In the genomic region with DNA sequence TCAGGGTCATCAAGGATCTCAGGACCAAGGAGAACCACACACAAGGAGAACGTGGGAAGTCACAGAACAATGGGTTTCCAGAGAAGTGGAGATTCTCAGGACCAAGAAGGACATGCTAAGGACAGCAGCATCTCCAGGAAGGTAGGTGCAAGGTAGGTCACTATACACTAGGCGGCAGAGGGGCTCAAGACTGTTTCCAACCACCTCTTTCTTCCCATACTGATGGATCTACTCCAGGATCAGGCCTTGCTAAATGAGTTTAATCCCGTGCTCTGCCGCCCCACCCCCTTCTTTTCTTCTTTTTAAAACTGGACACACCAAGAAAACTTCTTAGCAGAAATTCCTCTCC, we compare ENCODE assay signal across 9 mouse cellular contexts. TPM values are rescaled to one million over a fixed set of nuclear protein-coding genes. Genes with fewer than 3 reads are reported as not detected.
DNase-seq lines count a peak whose midpoint lies in the region; ATAC-seq and TF ChIP-seq lines count a peak whose summit lies in the region.
"Had no signal": no experiment of that assay in that cellular context is flagged by ENCODE, and none has a peak within 500 bp of the region (broad histone marks: within the 10 kb centered on the region; RNA-seq: fewer than 3 reads in every experiment).

No protein-coding gene starts in this region.

- peaks cover 62% of the 10 kb centered on the region for H3K27me3 ChIP-seq in E14TG2a.4 (ENCODE audit: insufficient read depth, low read length)
- H3K27me3 ChIP-seq in forebrain, embryonic 15.5 days: peaks cover 7% of the 10 kb centered on the region; the same call in 1 of the 2 replicates
- peaks cover 19% of the 10 kb centered on the region for H3K27me3 ChIP-seq in liver, postnatal 0 days (ENCODE audit: insufficient read depth, low read length)

- 8% methylated on average over 4 of the region's 4 CpGs for WGBS in forebrain, embryonic 15.5 days
- 20% methylated on average over 4 of the region's 4 CpGs for WGBS in liver, postnatal 0 days (ENCODE audit: insufficient replicate concordance)

- H3K4me1 ChIP-seq in E14TG2a.4 (replicated peaks; ENCODE audit: low read depth, low read length): peaks cover 10% of the 10 kb centered on the region; the same call in 1 of the 2 replicates
- H3K4me1 ChIP-seq in forebrain, embryonic 15.5 days: peaks cover 8% of the 10 kb centered on the region; the same call in 1 of the 2 replicates
- peaks cover 5% of the 10 kb centered on the region for H3K4me1 ChIP-seq in liver, postnatal 0 days (ENCODE audit: insufficient read depth)

- no peak overlapping the region for H3K27ac ChIP-seq in forebrain, embryonic 15.5 days (replicated peaks)
- H3K27ac ChIP-seq in liver, postnatal 0 days (ENCODE audit: low read depth): no peak overlapping the region

- no peak for TF ChIP-seq EP300 in liver, postnatal 0 days (IDR thresholded peaks at IDR 0.05; ENCODE audit: low read depth)

- no peak overlapping the region; the same call in 1 of the 2 replicates for H3K9ac ChIP-seq in forebrain, embryonic 15.5 days (replicated peaks)
- H3K9ac ChIP-seq in liver, postnatal 0 days (replicated peaks): peak overlapping the region; percentile 59

- H3K4me3 ChIP-seq in E14TG2a.4 (replicated peaks; ENCODE audit: low read length): peak overlapping the region; percentile 76
- peak overlapping the region; percentile 45 for H3K4me3 ChIP-seq in forebrain, embryonic 15.5 days
- peak overlapping the region; percentile 42; the same call in 1 of the 2 replicates for H3K4me3 ChIP-seq in liver, postnatal 0 days (ENCODE audit: low read depth, low read length)

- peak overlapping the region; percentile 86 for H3K4me2 ChIP-seq in forebrain, embryonic 15.5 days (replicated peaks)
- H3K4me2 ChIP-seq in liver, postnatal 0 days (ENCODE audit: low read depth, low read length): peak overlapping the region; percentile 83

- no peaks in the 10 kb centered on the region for H3K9me3 ChIP-seq in E14TG2a.4 (ENCODE audit: low read length)
- H3K9me3 ChIP-seq in forebrain, embryonic 15.5 days: no peaks in the 10 kb centered on the region
- peaks cover 7% of the 10 kb centered on the region for H3K9me3 ChIP-seq in liver, postnatal 0 days (ENCODE audit: low read length)

- peak; percentile 48 for DNase-seq in embryo, embryonic 10 days (ENCODE audit: low spot score)
- no peak for DNase-seq in embryo, embryonic 10.5 days (ENCODE audit: low spot score)
- no peak for DNase-seq in liver, postnatal 0 days
- DNase-seq in adrenal gland, postnatal 25 days: no peak
- DNase-seq in ovary, postnatal 14 days (ENCODE audit: low spot score): no peak
- no peak for DNase-seq in gastrocnemius, adult 18-20 months (ENCODE audit: low spot score)

- no peak for ATAC-seq in forebrain, embryonic 15.5 days (replicated peaks)
- ATAC-seq in liver, postnatal 0 days: peak; percentile 59

- H3K36me3 ChIP-seq in E14TG2a.4 (ENCODE audit: insufficient read depth, low read length): no peaks in the 10 kb centered on the region
- H3K36me3 ChIP-seq in forebrain, embryonic 15.5 days: no peaks in the 10 kb centered on the region
- no peaks in the 10 kb centered on the region for H3K36me3 ChIP-seq in liver, postnatal 0 days (replicated peaks; ENCODE audit: insufficient read depth, low read length)

- TF ChIP-seq CTCF in E14TG2a.4 (conservative IDR thresholded peaks at IDR 0.05; ENCODE audit: low read length): no peak
- TF ChIP-seq CTCF in liver, postnatal 0 days (IDR thresholded peaks at IDR 0.05; ENCODE audit: low read depth): no peak

RNA-seq across cellular contexts. Expression of gene Pkdrej, which starts 0.5 kb away (rescaled TPM):
- polyA plus RNA-seq in forebrain, embryonic 15.5 days (2015; fragmentation: Nextera tagmentation; extraction: Ambion mirVana): 0.04 and 0.06 TPM in 2 replicates
- 0.02 TPM in 1 of 2 replicates, not detected in the other for polyA plus RNA-seq in liver, postnatal 0 days (2015; fragmentation: Nextera tagmentation; extraction: Ambion mirVana)
- 0.19 and 0.43 TPM in 2 replicates for total RNA-seq in adrenal gland, postnatal 25 days (2021)
- total RNA-seq in gastrocnemius, adult 18-20 months (2021): under 1 TPM; 0.68 to 0.69 TPM
- polyA plus RNA-seq: C2C12 had no signal

RNA-seq across cellular contexts. Expression of gene Ttc38, which starts 10.1 kb away (rescaled TPM):
- polyA plus RNA-seq in forebrain, embryonic 15.5 days (2015; fragmentation: Nextera tagmentation; extraction: Ambion mirVana): 2.9 and 3.6 TPM in 2 replicates
- polyA plus RNA-seq in liver, postnatal 0 days (2015; fragmentation: Nextera tagmentation; extraction: Ambion mirVana): 16.2 and 17.6 TPM in 2 replicates
- total RNA-seq in adrenal gland, postnatal 25 days (2021): 13.5 and 23.4 TPM in 2 replicates
- total RNA-seq in gastrocnemius, adult 18-20 months (2021): 1 to 10 TPM; 4.6 to 5.3 TPM

RNA-seq across cellular contexts. Expression of gene Cdpf1, which starts 10.5 kb away (rescaled TPM):
- 22.8 and 24.3 TPM in 2 replicates for polyA plus RNA-seq in forebrain, embryonic 15.5 days (2015; fragmentation: Nextera tagmentation; extraction: Ambion mirVana)
- polyA plus RNA-seq in liver, postnatal 0 days (2015; fragmentation: Nextera tagmentation; extraction: Ambion mirVana): 12.9 and 14.1 TPM in 2 replicates
- 23.9 and 32.4 TPM in 2 replicates for total RNA-seq in adrenal gland, postnatal 25 days (2021)
- 10 to 100 TPM; 51.8 to 60.2 TPM for total RNA-seq in gastrocnemius, adult 18-20 months (2021)

RNA-seq across cellular contexts. Expression of gene Gtse1, which starts 37.6 kb away (rescaled TPM):
- 14.6 and 15.7 TPM in 2 replicates for polyA plus RNA-seq in forebrain, embryonic 15.5 days (2015; fragmentation: Nextera tagmentation; extraction: Ambion mirVana)
- 8.2 and 8.9 TPM in 2 replicates for polyA plus RNA-seq in liver, postnatal 0 days (2015; fragmentation: Nextera tagmentation; extraction: Ambion mirVana)
- total RNA-seq in adrenal gland, postnatal 25 days (2021): 2.3 and 3.8 TPM in 2 replicates
- under 1 TPM; 0.07 to 0.09 TPM for total RNA-seq in gastrocnemius, adult 18-20 months (2021)

RNA-seq across cellular contexts. Expression of gene Trmu, which starts 57.1 kb away (rescaled TPM):
- polyA plus RNA-seq in forebrain, embryonic 15.5 days (2015; fragmentation: Nextera tagmentation; extraction: Ambion mirVana): 51.6 and 54.0 TPM in 2 replicates
- 13.9 and 15.3 TPM in 2 replicates for polyA plus RNA-seq in liver, postnatal 0 days (2015; fragmentation: Nextera tagmentation; extraction: Ambion mirVana)
- 31.0 and 34.2 TPM in 2 replicates for total RNA-seq in adrenal gland, postnatal 25 days (2021)
- 1 to 10 TPM; 8.2 to 9.4 TPM for total RNA-seq in gastrocnemius, adult 18-20 months (2021)
